Mouse (Mus musculus) brain, embryonic 14.5 days (tissue): ENCODE data around the gene Slc35b1.

Experiments used
- CTCF ChIP-seq: fragments of 200-500 bp; IDR thresholded peaks from 2 replicates; pipeline ENCODE4 v1.5.1; 2012; ENCODE audit warnings: inconsistent platforms, mild to moderate bottlenecking, moderate library complexity, borderline replicate concordance; ENCODE audit not compliant: insufficient read depth, insufficient read length; ENCODE audit errors: extremely low read depth
- POLR2A ChIP-seq: fragments of 200-500 bp; IDR thresholded peaks from 2 replicates; pipeline ENCODE4 v1.6.1; 2012; ENCODE audit warnings: mild to moderate bottlenecking, inconsistent platforms, borderline replicate concordance; ENCODE audit not compliant: poor library complexity, insufficient read depth, insufficient read length, severe bottlenecking; ENCODE audit errors: extremely low read depth

DNA sequence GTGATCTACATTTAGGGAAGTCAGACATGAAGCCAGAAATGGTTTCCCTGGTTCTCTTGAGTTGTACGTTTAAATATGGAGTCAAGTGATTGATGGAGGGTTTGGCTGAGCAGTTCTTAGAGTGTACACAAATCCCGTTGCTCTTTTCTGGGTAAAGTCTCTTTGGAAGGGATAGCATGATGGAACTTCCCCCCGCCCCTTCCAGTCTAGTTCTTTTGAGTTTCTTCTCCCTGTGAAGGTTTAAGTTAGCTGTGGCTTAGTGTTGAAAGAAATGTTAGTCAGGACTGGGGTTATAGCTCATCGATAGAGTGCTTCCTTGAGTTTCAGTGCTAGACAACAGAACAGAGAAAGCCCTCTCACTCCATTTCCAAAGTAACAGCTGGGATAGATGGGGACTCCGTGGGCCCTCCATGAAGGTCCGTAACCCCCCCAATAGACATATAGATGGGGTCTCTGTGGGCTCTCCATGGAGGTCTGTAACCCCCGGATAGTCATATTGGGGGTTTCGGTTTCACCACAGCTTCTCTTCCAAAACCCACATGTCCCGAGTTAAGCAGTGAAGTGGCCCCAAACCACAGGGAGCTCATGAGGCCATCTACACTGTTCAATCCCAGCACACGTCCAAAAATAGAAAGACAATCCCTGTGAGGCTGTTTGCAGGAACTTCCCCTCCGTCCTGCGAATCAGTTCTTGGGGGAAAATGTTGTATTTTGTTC is 29.4 kb upstream of the Slc35b1 start:
- TF ChIP-seq POLR2A = no peak
- TF ChIP-seq CTCF = no peak
